ENCODE assay signal across 13 mouse cellular contexts in the genomic region with DNA sequence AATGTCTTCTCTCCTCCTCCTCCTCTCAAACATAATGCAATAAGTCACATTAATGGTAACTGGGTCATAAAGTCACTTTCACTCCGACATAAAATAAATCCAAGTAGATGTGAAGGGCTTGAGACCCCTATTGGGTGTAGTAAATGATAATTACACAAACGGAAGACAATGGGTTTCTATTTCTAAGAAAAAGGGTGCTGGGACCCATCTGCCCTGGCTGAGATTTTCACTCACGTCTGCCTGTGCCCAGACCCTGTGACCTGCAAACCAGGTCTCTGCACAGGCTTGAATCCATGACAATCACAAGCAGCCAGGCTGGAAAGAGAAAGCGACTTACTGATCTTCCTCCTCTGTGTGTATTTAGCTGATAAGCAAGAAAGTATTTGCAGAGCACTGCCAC. TPM values are rescaled to one million over a fixed set of nuclear protein-coding genes. Genes with fewer than 3 reads are reported as not detected.
DNase-seq lines count a peak whose midpoint lies in the region; ATAC-seq and TF ChIP-seq lines count a peak whose summit lies in the region.
"Had no signal": no experiment of that assay in that cellular context is flagged by ENCODE, and none has a peak within 500 bp of the region (broad histone marks: within the 10 kb centered on the region; RNA-seq: fewer than 3 reads in every experiment).

No protein-coding gene starts in this region.

- intact Hi-C loops in left cerebral cortex, adult 2 months (cut with DNase I), result loop anchor here (2.0 kb wide), 2 partner anchors 42 to 86 kb away; partner anchors contain the start of gene Cog2
- intact Hi-C loops in gastrocnemius, postnatal 36 days (cut with DNase I), result loop anchor here (10.0 kb wide), 1 partner anchor 360 kb away; the partner anchor contains the start of gene Trim67

- 0 out of 2 replicates have a peak, but pooled peaks cover 2% of the 10 kb centered on the region for H3K27me3 ChIP-seq in forebrain, embryonic 16.5 days (replicated peaks; ENCODE audit: control insufficient read depth, insufficient read depth, low read length)
- peaks cover 15% of the 10 kb centered on the region for H3K27me3 ChIP-seq in midbrain, embryonic 13.5 days

- no peak for DNase-seq in left cerebral cortex, adult 2 months (ENCODE audit: extremely low spot score in 1 of 2, low spot score in 2 of 2)
- DNase-seq in left cerebral cortex, adult 8-10 months (ENCODE audit: low spot score in 2 of 2), result no peak
- DNase-seq in gastrocnemius, postnatal 36 days, result no peak
- DNase-seq in kidney, postnatal 4 days, result no peak
- DNase-seq: cerebellum, postnatal 14 days; kidney, adult 2 months; right cerebral cortex, postnatal 14 days had no signal

- TF ChIP-seq CTCF in left cerebral cortex, adult 2 months (IDR thresholded peaks at IDR 0.05), result no peak
- TF ChIP-seq CTCF in olfactory bulb, adult 2 months (IDR thresholded peaks at IDR 0.05; ENCODE audit: insufficient read depth, low read depth, low read length), result no peak

- peak overlapping the region; percentile 92; the same call in 1 of the 2 replicates for H3K4me2 ChIP-seq in forebrain, embryonic 16.5 days (ENCODE audit: low read length)
- peak overlapping the region; percentile 94 for H3K4me2 ChIP-seq in midbrain, embryonic 13.5 days (replicated peaks)

- TF ChIP-seq POLR2A in olfactory bulb, adult 2 months (IDR thresholded peaks at IDR 0.05; ENCODE audit: insufficient read depth, low read depth, low read length), result no peak

- H3K9ac ChIP-seq in forebrain, embryonic 16.5 days (replicated peaks; ENCODE audit: low read depth, low read length), result no peak overlapping the region
- peak overlapping the region; percentile 47 for H3K9ac ChIP-seq in midbrain, embryonic 13.5 days (replicated peaks)
- H3K9ac ChIP-seq: heart, embryonic 15.5 days; liver, postnatal 0 days had no signal

- H3K4me1 ChIP-seq in forebrain, embryonic 16.5 days (replicated peaks; ENCODE audit: control insufficient read depth, insufficient read depth, low read length), result peaks cover 31% of the 10 kb centered on the region
- H3K4me1 ChIP-seq in midbrain, embryonic 13.5 days (replicated peaks), result peaks cover 45% of the 10 kb centered on the region
- H3K4me1 ChIP-seq in olfactory bulb, adult 2 months (ENCODE audit: control insufficient read depth, insufficient read depth, low read length), result peaks cover 17% of the 10 kb centered on the region; the same call in 1 of the 2 replicates

- 55% methylated on average over 4 of the region's 4 CpGs for WGBS in forebrain, embryonic 16.5 days
- WGBS in midbrain, embryonic 13.5 days, result 54% methylated on average over 4 of the region's 4 CpGs
- WGBS in olfactory bulb, adult 2 months, result 31% methylated on average over 4 of the region's 4 CpGs

- no peak overlapping the region for H3K4me3 ChIP-seq in left cerebral cortex, adult 2 months
- H3K4me3 ChIP-seq in forebrain, embryonic 16.5 days (replicated peaks; ENCODE audit: low read length), result no peak overlapping the region
- H3K4me3 ChIP-seq in midbrain, embryonic 13.5 days (replicated peaks), result peak overlapping the region; percentile 82; the same call in 1 of the 2 replicates
- no peak overlapping the region for H3K4me3 ChIP-seq in olfactory bulb, adult 2 months (ENCODE audit: insufficient read depth, low read depth, low read length)
- H3K4me3 ChIP-seq: heart, embryonic 15.5 days had no signal

- H3K9me3 ChIP-seq in forebrain, embryonic 16.5 days (ENCODE audit: control insufficient read depth, low read length), result no peaks in the 10 kb centered on the region
- H3K9me3 ChIP-seq in midbrain, embryonic 13.5 days, result no peaks in the 10 kb centered on the region
- H3K9me3 ChIP-seq: heart, embryonic 15.5 days had no signal

- ATAC-seq in forebrain, embryonic 16.5 days, result no peak
- no peak for ATAC-seq in midbrain, embryonic 13.5 days

- peak overlapping the region; percentile 82 for H3K27ac ChIP-seq in left cerebral cortex, adult 2 months
- no peak overlapping the region for H3K27ac ChIP-seq in forebrain, embryonic 16.5 days (ENCODE audit: low read length)
- peak overlapping the region; percentile 72; the same call in 1 of the 2 replicates for H3K27ac ChIP-seq in midbrain, embryonic 13.5 days
- 0 out of 2 replicates have a peak overlapping the region, but pooled peaks have one; percentile 58 for H3K27ac ChIP-seq in olfactory bulb, adult 2 months (ENCODE audit: insufficient read depth, low read depth, low read length)
- H3K27ac ChIP-seq: heart, embryonic 15.5 days had no signal

- no peaks in the 10 kb centered on the region for H3K36me3 ChIP-seq in forebrain, embryonic 16.5 days (ENCODE audit: control insufficient read depth, insufficient read depth)
- H3K36me3 ChIP-seq in midbrain, embryonic 13.5 days, result no peaks in the 10 kb centered on the region
- H3K36me3 ChIP-seq: G1E; heart, embryonic 15.5 days had no signal

RNA-seq across cellular contexts. Expression of gene Pgbd5, which starts 4.3 kb away (rescaled TPM):
- 100 to 1,000 TPM; 208 to 221 TPM for total RNA-seq in left cerebral cortex, adult 2 months (2021)
- total RNA-seq in left cerebral cortex, adult 8-10 months (2022), result 100 to 1,000 TPM; 179 to 198 (median 184) TPM
- polyA plus RNA-seq in forebrain, embryonic 16.5 days (2015; fragmentation: Nextera tagmentation; extraction: Ambion mirVana), result 8.4 and 10.7 TPM in 2 replicates
- 7.6 and 8.6 TPM in 2 replicates for polyA plus RNA-seq in midbrain, embryonic 13.5 days (2015; fragmentation: Nextera tagmentation; extraction: Ambion mirVana)
- not detected in 2 replicates for polyA plus RNA-seq in olfactory bulb, adult 2 months (2012; ENCODE audit: insufficient read depth, insufficient read length, low replicate concordance, missing spikeins)
- under 1 TPM; 0.15 to 0.25 TPM for total RNA-seq in gastrocnemius, postnatal 36 days (2021)
- polyA plus RNA-seq: G1E had no signal

Comparison
In these comparisons a context has a peak if more than half of its experiments do, and no peak if none do; other contexts are left out.
1. RNA of gene Pgbd5, which starts 4.3 kb away (total RNA-seq): 208 to 221 TPM in left cerebral cortex, adult 2 months and 179 to 198 TPM in left cerebral cortex, adult 8-10 months; 0.15 to 0.25 TPM in gastrocnemius, postnatal 36 days; every median in the first group is over 100 times any median in the second.